Mouse (Mus musculus) liver, embryonic 14.5 days (tissue): ENCODE measurements at regions not wholly inside any gene's neighbourhood (a gene's known extent, or its start where the extent isn't known, plus 50 kb on each side); places are given as distances from the start of the nearest gene placed in this dataset.

Experiments
- CTCF ChIP-seq: IDR thresholded peaks from 2 replicates; pipeline ENCODE4 v1.5.1; 2016; ENCODE audit warnings: antibody characterized with exemption, low read depth, control low read depth
- EP300 ChIP-seq: IDR thresholded peaks from 2 replicates; pipeline ENCODE4 v1.6.1; 2016; ENCODE audit warnings: antibody characterized with exemption, low read depth

- TF ChIP-seq CTCF (no peak), EP300 (no peak)
Measured at GRCm38 (mm10) chr10:23610485-23610884, 176.6 kb downstream of the Rps12 start.
